Mouse (Mus musculus) olfactory bulb, adult 2 months (tissue): ENCODE results near the gene Cercam. TPM values are rescaled to one million over a fixed set of nuclear protein-coding genes. Genes with fewer than 3 reads are reported as not detected.

ENCODE experiments used
- H3K27ac ChIP-seq: fragments of 200-500 bp; 2 replicates; pipeline ENCODE4 v1.5.1; 2012; ENCODE audit warnings: low read depth, low read length; ENCODE audit not compliant: insufficient read depth
- H3K4me1 ChIP-seq: fragments of 200-500 bp; 2 replicates; pipeline ENCODE4 v1.6.1; 2012; ENCODE audit warnings: low read length; ENCODE audit not compliant: control insufficient read depth, insufficient read depth
- H3K4me3 ChIP-seq: fragments of 200-500 bp; 2 replicates; pipeline ENCODE4 v1.5.1; 2012; ENCODE audit warnings: mild to moderate bottlenecking, low read depth, low read length, moderate library complexity; ENCODE audit not compliant: insufficient read depth
- CTCF ChIP-seq: fragments of 200-500 bp; IDR thresholded peaks from 2 replicates; pipeline ENCODE4 v1.5.1; 2012; ENCODE audit warnings: low read depth, mild to moderate bottlenecking, low read length, moderate library complexity; ENCODE audit not compliant: insufficient read depth
- POLR2A ChIP-seq: fragments of 200-500 bp; IDR thresholded peaks from 2 replicates; pipeline ENCODE4 v1.6.1; 2012; ENCODE audit warnings: mild to moderate bottlenecking, low read depth, low read length, moderate library complexity; ENCODE audit not compliant: insufficient read depth
- WGBS: fragments of 180-500 bp; shearing (Covaris S2); methylation state at CpG from one replicate; pipeline ENCODE4 v1.1.7; 2018; 5-methylcytosine and 5-hydroxymethylcytosine counted together
- polyA plus RNA-seq: library from polyadenylated mRNA; stranded (reverse); fragments of >200 nt; gene quantifications from 2 replicates; pipeline ENCODE4 v1.2.4, GENCODE M21; 2012; ENCODE audit warnings: low replicate concordance; ENCODE audit not compliant: missing spikeins, insufficient read depth, insufficient read length

Gene Cercam
- polyA plus RNA-seq, 1 experiment, result not detected

DNA sequence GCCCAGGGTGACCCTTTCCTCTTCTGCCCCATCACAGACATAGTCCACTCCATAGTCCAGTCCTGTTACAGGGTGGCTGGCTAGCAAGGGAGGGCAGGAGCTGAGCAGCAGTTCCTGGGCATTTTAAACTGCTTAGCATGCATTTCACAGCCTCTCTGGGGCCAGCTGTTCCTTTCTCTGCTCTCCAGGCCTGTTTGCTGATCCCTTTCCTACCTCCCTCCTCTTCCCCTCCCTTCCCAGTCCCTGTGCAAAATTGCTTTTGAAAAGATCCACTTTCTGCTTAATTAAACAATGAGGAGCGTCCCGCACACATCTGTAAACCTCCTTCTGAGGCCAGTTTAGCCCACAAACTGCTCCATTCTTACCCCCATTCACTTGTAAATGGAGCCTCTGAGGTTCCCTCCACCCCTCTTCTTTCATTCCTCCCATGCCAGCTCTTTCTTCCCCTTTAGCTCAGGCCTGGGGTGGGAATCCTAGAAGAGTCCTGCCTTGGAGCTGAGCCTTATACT lies 33.5 kb upstream of the Cercam start:
- no peak for TF ChIP-seq POLR2A
- TF ChIP-seq CTCF, result no peak
- Histone ChIP-seq H3K4me1 (no peaks in the 10 kb centered on the region; the same call in 1 of the 2 replicates), H3K27ac (no peak overlapping the region), H3K4me3 (no peak overlapping the region)
- WGBS, result 18% methylated on average over 2 of the region's 2 CpGs

DNA sequence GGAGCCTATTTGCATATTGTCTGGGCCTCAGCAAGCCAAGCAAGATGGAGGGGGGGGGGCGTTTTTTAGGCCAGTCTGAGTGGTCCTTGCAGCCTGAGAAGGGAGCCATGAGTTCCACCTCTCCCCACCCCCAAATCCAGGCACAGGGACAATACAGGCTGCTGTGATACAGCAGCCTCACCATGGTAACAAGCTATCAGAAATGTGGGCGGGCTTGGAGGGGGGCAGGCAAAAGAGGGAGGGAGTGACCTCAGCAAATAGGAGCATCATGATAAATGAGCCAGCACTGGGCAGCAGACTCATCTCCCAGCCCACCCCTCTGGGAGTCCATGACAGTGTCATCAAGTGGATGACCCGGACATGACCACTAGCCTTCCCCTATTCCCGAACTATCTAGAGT lies 29.5 kb upstream of the Cercam start:
- TF ChIP-seq CTCF (no peak), POLR2A (no peak)
- Histone ChIP-seq H3K4me3 (no peak overlapping the region), H3K4me1 (no peaks in the 10 kb centered on the region; the same call in 1 of the 2 replicates), H3K27ac (no peak overlapping the region)
- 47% methylated on average over 4 of the region's 4 CpGs for WGBS

DNA sequence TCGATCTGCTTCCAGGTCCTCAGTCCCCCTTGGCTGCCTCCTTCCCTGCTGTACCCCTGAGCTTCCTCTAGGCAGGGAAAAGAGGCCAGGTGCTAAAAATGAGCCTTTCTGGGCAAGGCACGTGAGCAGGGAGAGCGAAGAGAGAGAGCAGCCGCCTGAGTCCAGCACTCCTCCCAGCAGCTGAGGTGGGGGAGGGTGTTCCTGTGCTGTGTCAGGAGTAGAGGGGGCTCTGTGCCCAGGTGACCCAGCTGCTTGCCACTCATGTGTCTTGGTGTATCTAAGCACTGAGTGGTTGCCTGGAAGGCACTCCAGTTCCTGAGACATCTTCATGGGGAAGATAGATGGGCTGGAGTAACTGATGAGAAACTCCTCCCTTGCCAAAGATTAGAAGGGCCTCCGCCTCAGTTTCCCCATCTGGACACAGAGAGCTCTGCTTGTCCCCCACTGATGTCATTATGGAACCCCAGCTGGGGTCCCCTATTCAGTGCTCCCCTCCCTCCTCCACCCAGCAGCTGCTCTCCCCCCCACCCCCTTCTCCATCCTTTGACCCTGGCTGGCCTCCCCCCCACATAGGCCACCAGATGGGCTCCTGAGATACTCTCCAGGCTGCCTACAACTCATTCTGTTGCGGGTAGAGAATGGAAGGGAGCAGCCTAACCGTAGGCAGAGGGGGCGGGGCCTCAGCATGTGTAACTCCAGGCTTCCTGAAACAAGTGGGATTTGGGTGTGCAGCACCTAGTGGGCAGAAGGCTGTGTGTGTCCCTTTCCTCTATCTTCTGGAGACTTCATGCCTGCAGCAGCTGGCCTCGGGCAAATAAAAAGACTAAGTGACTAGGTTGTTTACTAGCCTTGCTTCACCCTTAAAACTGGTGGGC lies 25.5 kb upstream of the Cercam start:
- H3K4me3 ChIP-seq, result no peak overlapping the region
- H3K27ac ChIP-seq, result no peak overlapping the region
- 65% methylated on average over 9 of the region's 9 CpGs for WGBS
- H3K4me1 ChIP-seq, result 0 out of 2 replicates have a peak, but pooled peaks cover 3% of the 10 kb centered on the region
- no peak for TF ChIP-seq POLR2A
- TF ChIP-seq CTCF, result no peak

DNA sequence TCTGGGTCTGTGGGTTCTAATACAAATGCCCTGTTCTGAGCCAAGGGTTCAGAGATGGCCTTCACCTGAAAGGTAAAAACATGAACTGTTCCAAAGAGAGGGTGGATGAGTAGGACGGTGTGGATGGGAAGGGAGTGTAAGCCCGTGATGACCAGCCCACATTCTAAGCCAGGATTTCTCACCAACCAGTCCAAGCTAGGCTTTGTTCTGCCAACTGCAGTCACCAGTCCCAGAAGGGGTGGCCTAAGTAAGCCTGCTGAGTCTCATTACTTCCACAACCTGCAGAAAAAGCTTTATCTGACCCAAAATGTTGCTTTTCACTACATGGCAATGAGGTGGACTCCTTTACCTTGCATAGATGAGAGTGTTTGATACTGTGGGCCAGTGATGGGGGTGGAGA lies 24.8 kb upstream of the Cercam start:
- H3K4me1 ChIP-seq, result 0 out of 2 replicates have a peak, but pooled peaks cover 3% of the 10 kb centered on the region
- no peak for TF ChIP-seq CTCF
- no peak for TF ChIP-seq POLR2A
- no peak overlapping the region for H3K27ac ChIP-seq
- no peak overlapping the region for H3K4me3 ChIP-seq
- WGBS, result 88% methylated on average over 2 of the region's 2 CpGs

DNA sequence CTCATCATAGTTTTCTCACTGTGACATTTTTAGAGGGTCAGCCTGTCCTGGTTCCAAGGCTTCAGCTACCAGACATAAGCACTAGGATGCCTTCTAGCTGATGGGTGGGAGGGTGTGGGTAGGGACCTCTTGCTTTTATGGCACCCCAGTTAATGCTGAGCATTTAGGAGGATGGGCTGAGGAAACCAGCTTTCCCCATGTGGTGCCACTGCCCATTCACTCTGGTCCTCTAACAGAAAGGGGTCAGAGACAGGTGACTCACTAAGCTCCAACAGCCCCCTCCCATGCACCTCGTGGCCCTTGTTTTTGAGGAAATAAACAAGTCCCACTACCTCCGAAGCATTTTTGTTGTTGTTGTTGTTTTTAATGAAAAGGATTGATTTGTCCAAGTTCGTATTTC lies 24.3 kb upstream of the Cercam start:
- Histone ChIP-seq H3K4me3 (no peak overlapping the region), H3K27ac (no peak overlapping the region), H3K4me1 (0 out of 2 replicates have a peak, but pooled peaks cover 3% of the 10 kb centered on the region)
- WGBS, result 76% methylated on average over 3 of the region's 3 CpGs
- TF ChIP-seq CTCF (no peak), POLR2A (no peak)

DNA sequence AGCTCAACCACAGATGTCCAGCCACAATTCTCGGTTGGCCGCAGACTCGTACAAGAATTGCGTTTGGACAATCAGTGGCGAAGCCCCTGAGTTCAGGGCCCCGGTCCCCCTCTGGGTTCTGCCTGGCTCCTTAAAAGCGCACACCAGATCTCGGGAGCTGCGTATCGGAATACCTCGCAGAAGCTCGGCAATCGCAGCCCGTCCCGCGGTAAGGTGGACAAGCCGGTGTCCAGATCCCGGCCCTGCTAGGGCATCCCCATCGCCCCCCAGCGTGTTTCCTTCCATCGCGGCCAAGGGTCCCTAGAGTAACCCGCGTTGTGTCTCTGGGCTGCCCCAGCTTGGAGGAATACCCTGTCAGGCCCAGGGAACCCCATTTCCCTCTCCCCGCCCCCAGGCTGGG lies 23.3 kb upstream of the Cercam start:
- Histone ChIP-seq H3K4me3 (peak overlapping the region; percentile 23), H3K27ac (no peak overlapping the region), H3K4me1 (0 out of 2 replicates have a peak, but pooled peaks cover 3% of the 10 kb centered on the region)
- 53% methylated on average over 25 of the region's 25 CpGs for WGBS
- TF ChIP-seq CTCF (no peak), POLR2A (no peak)

DNA sequence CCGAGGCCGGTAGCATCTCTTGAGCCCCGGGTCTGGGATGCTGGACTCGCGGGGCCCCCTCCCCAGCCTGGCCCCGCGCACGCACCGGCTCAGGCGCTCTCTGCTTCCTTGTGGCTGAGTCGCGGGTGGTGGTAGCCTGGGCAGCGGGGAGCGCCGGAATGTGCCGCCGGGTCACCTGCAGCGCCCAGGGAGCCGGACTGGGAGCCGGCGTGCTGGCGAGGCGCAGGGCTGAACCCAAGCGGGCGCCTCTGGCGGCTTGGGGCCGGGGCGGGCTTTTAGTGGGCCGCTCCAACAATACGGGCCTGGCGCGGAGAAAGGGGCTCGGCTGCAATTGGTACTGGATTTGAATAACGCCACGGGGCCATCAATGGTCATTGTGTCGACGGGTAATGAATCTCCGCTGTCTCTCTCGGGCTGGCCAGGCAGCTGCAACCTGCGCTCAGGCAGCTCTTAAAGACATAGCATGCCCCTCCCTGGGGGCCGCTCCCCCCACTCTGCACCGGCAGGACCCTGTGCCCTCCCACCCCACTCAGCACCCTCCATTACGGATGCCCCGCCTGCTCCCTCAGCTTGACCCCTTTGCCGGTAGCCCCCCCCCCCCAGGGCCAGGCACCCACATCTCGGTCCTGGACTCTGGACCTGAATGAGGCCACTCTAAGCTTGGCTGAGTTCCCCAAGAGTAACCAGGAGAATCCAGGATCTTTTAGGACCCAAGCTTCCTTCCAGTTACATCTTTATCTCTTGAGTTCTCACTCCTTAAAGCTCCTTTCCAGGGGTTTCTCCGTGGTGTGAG lies 22.7 kb upstream of the Cercam start:
- Histone ChIP-seq H3K4me1 (0 out of 2 replicates have a peak, but pooled peaks cover 3% of the 10 kb centered on the region), H3K4me3 (peak overlapping the region; percentile 23), H3K27ac (no peak overlapping the region)
- TF ChIP-seq CTCF, result no peak
- TF ChIP-seq POLR2A, result no peak
- 38% methylated on average over 47 of the region's 47 CpGs for WGBS

DNA sequence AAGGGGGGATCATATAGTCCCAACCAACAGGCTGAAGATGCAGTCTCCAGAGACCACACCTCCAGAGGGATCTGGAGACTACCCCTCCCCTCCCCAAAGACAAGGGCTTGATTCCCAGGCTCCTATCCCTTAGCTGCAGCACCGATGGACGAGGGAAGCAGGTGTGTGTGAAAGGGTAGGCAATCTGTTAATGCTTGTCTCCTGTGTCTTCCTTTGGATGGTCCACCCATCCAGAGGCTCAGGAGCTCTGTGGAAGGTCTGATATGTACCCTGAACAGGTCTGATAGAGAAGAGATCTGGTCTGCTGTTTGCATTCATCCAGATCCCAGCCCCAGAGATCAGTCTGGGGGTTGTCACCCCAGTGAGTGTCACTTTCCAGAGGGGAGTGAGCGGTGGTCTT lies 22.1 kb upstream of the Cercam start:
- no peak for TF ChIP-seq CTCF
- TF ChIP-seq POLR2A, result no peak
- 58% methylated on average over 3 of the region's 3 CpGs for WGBS
- no peak overlapping the region for H3K27ac ChIP-seq
- H3K4me3 ChIP-seq, result no peak overlapping the region
- H3K4me1 ChIP-seq, result 0 out of 2 replicates have a peak, but pooled peaks cover 3% of the 10 kb centered on the region

DNA sequence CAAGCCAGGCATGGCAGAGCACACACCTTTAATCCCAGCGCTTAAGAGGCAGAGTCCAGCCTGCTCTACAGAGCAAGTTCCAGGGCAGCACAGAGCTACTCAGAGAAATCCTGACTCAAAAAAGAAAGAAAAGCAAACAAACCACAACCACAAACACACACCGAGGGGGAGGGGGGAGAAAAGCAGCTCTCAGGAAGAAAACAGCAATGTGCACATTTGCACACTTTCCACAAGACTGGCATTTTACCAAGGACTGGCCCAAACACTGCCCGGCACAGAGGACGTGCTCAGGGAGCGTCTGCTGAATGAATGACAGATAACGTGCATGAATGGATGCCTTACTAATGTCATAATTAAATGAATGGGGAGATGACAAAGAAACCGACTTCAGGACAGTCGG lies 19.9 kb upstream of the Cercam start:
- TF ChIP-seq POLR2A, result no peak
- H3K27ac ChIP-seq, result no peak overlapping the region
- WGBS, result 53% methylated on average over 8 of the region's 8 CpGs
- H3K4me1 ChIP-seq, result 0 out of 2 replicates have a peak, but pooled peaks cover 3% of the 10 kb centered on the region
- no peak overlapping the region for H3K4me3 ChIP-seq
